9 mouse cellular contexts compared by ENCODE assay signal in genomic region chr2:27505539-27505938, GRCm38 (mm10). TPM values are rescaled to one million over a fixed set of nuclear protein-coding genes. Genes with fewer than 3 reads are reported as not detected.
A peak's percentile ranks its signal among the peaks of the same experiment; 100 is the strongest.
DNase-seq lines count a peak whose midpoint lies in the region; ATAC-seq and TF ChIP-seq lines count a peak whose summit lies in the region.
"Had no signal": no experiment of that assay in that cellular context is flagged by ENCODE, and none has a peak within 500 bp of the region (broad histone marks: within the 10 kb centered on the region; RNA-seq: fewer than 3 reads in every experiment).

No protein-coding gene starts in this region.

- H3K9me3 ChIP-seq in forebrain, embryonic 10.5 days: no peaks in the 10 kb centered on the region
- H3K9me3 ChIP-seq in forebrain, embryonic 16.5 days (ENCODE audit: control insufficient read depth, low read length): no peaks in the 10 kb centered on the region
- H3K9me3 ChIP-seq in midbrain, postnatal 0 days (ENCODE audit: low read length): no peaks in the 10 kb centered on the region
- H3K9me3 ChIP-seq: hindbrain, embryonic 15.5 days had no signal

- peaks cover 20% of the 10 kb centered on the region for H3K4me1 ChIP-seq in forebrain, embryonic 10.5 days
- no peaks in the 10 kb centered on the region for H3K4me1 ChIP-seq in forebrain, embryonic 16.5 days (replicated peaks; ENCODE audit: control insufficient read depth, insufficient read depth, low read length)
- no peaks in the 10 kb centered on the region for H3K4me1 ChIP-seq in midbrain, postnatal 0 days (ENCODE audit: insufficient read depth, low read length)
- H3K4me1 ChIP-seq: hindbrain, embryonic 15.5 days had no signal

- H3K4me2 ChIP-seq in forebrain, embryonic 16.5 days (ENCODE audit: low read length): no peak overlapping the region
- no peak overlapping the region for H3K4me2 ChIP-seq in midbrain, postnatal 0 days (ENCODE audit: low read depth, low read length, poor library complexity, severe bottlenecking)
- H3K4me2 ChIP-seq: hindbrain, embryonic 15.5 days had no signal

- H3K9ac ChIP-seq in forebrain, embryonic 16.5 days (replicated peaks; ENCODE audit: low read depth, low read length): no peak overlapping the region
- H3K9ac ChIP-seq in midbrain, postnatal 0 days (replicated peaks; ENCODE audit: low read length, poor library complexity, severe bottlenecking): no peak overlapping the region
- H3K9ac ChIP-seq: hindbrain, embryonic 15.5 days had no signal

- DNase-seq in forebrain, embryonic 10.5 days (ENCODE audit: extremely low spot score, low spot score): peak; percentile 45
- DNase-seq in fat pad, adult 2 months (ENCODE audit: extremely low read depth, low read depth, low spot score): peak; percentile 46
- DNase-seq in kidney, postnatal 25 days: peak; percentile 49 to 70
- no peak for DNase-seq in adrenal gland, adult (ENCODE audit: inconsistent age in 2 of 2, low spot score in 1 of 2)
- no peak for DNase-seq in midbrain, postnatal 0 days (ENCODE audit: low spot score)

- H3K36me3 ChIP-seq in forebrain, embryonic 10.5 days (replicated peaks): no peaks in the 10 kb centered on the region
- no peaks in the 10 kb centered on the region for H3K36me3 ChIP-seq in forebrain, embryonic 16.5 days (ENCODE audit: control insufficient read depth, insufficient read depth)
- H3K36me3 ChIP-seq in midbrain, postnatal 0 days (ENCODE audit: insufficient read depth, low read length): no peaks in the 10 kb centered on the region
- H3K36me3 ChIP-seq: hindbrain, embryonic 15.5 days had no signal

- H3K27me3 ChIP-seq in forebrain, embryonic 10.5 days (ENCODE audit: poor library complexity, severe bottlenecking): no peaks in the 10 kb centered on the region
- no peaks in the 10 kb centered on the region for H3K27me3 ChIP-seq in forebrain, embryonic 16.5 days (replicated peaks; ENCODE audit: control insufficient read depth, insufficient read depth, low read length)
- no peaks in the 10 kb centered on the region for H3K27me3 ChIP-seq in midbrain, postnatal 0 days (ENCODE audit: insufficient read depth, low read length)
- H3K27me3 ChIP-seq: hindbrain, embryonic 15.5 days had no signal

- no peak for TF ChIP-seq CTCF in midbrain, postnatal 0 days (IDR thresholded peaks at IDR 0.05)

- no peak for ATAC-seq in forebrain, embryonic 16.5 days
- peak; percentile 64 for ATAC-seq in megakaryocyte-erythroid progenitor cell, adult 5-6 weeks (replicated peaks; ENCODE audit: low FRiP score, low TSS enrichment, poor library complexity, severe bottlenecking)
- ATAC-seq in megakaryocyte, adult 5-6 weeks (ENCODE audit: poor library complexity, severe bottlenecking): no peak
- ATAC-seq in midbrain, postnatal 0 days (ENCODE audit: low FRiP score): no peak

- WGBS in forebrain, embryonic 10.5 days: 11% methylated on average over 6 of the region's 6 CpGs
- WGBS in forebrain, embryonic 16.5 days: 12% methylated on average over 6 of the region's 6 CpGs
- 15% methylated on average over 6 of the region's 6 CpGs for WGBS in midbrain, postnatal 0 days

- no peak overlapping the region for H3K4me3 ChIP-seq in forebrain, embryonic 10.5 days
- no peak overlapping the region for H3K4me3 ChIP-seq in forebrain, embryonic 16.5 days (replicated peaks; ENCODE audit: low read length)
- H3K4me3 ChIP-seq in midbrain, postnatal 0 days (ENCODE audit: low read depth, low read length): no peak overlapping the region
- H3K4me3 ChIP-seq: hindbrain, embryonic 15.5 days had no signal

- H3K27ac ChIP-seq in forebrain, embryonic 10.5 days: peak overlapping the region; percentile 27; the same call in 1 of the 2 replicates
- H3K27ac ChIP-seq in forebrain, embryonic 16.5 days (ENCODE audit: low read length): no peak overlapping the region
- H3K27ac ChIP-seq in midbrain, postnatal 0 days (ENCODE audit: low read depth, low read length): no peak overlapping the region
- H3K27ac ChIP-seq: hindbrain, embryonic 15.5 days had no signal

RNA-seq across cellular contexts. Expression of gene Brd3, which starts 1.9 kb away (rescaled TPM):
- polyA plus RNA-seq in forebrain, embryonic 10.5 days (2016; fragmentation: Nextera tagmentation; extraction: Ambion mirVana): 152 and 160 TPM in 2 replicates
- polyA plus RNA-seq in forebrain, embryonic 16.5 days (2015; fragmentation: Nextera tagmentation; extraction: Ambion mirVana): 152 and 153 TPM in 2 replicates
- 57.9 and 68.7 TPM in 2 replicates for total RNA-seq in megakaryocyte-erythroid progenitor cell, adult 5-6 weeks (2014; fragmentation: Nextera tagmentation)
- total RNA-seq in megakaryocyte-erythroid progenitor cell, adult 5-6 weeks (2017): 23.5 and 40.9 TPM in 2 replicates
- 43.1 and 60.4 TPM in 2 replicates for total RNA-seq in megakaryocyte, adult 5-6 weeks (2015)
- total RNA-seq in megakaryocyte, adult 5-6 weeks (2017): 22.4 and 28.3 TPM in 2 replicates
- 43.8 and 54.7 TPM in 2 replicates for total RNA-seq in midbrain, postnatal 0 days (2014; rRNA removed)
- 124 TPM in 2 replicates for polyA plus RNA-seq in midbrain, postnatal 0 days (2015; fragmentation: Nextera tagmentation; extraction: Ambion mirVana)

RNA-seq across cellular contexts. Expression of gene Wdr5, which starts 9.4 kb away (rescaled TPM):
- polyA plus RNA-seq in forebrain, embryonic 10.5 days (2016; fragmentation: Nextera tagmentation; extraction: Ambion mirVana): 88.6 and 89.0 TPM in 2 replicates
- polyA plus RNA-seq in forebrain, embryonic 16.5 days (2015; fragmentation: Nextera tagmentation; extraction: Ambion mirVana): 51.8 and 56.9 TPM in 2 replicates
- total RNA-seq in megakaryocyte-erythroid progenitor cell, adult 5-6 weeks (2014; fragmentation: Nextera tagmentation): 70.9 and 89.0 TPM in 2 replicates
- total RNA-seq in megakaryocyte-erythroid progenitor cell, adult 5-6 weeks (2017): 87.0 and 91.8 TPM in 2 replicates
- total RNA-seq in megakaryocyte, adult 5-6 weeks (2015): 21.3 and 22.2 TPM in 2 replicates
- total RNA-seq in megakaryocyte, adult 5-6 weeks (2017): 42.8 and 44.8 TPM in 2 replicates
- 48.9 and 50.1 TPM in 2 replicates for total RNA-seq in midbrain, postnatal 0 days (2014; rRNA removed)
- polyA plus RNA-seq in midbrain, postnatal 0 days (2015; fragmentation: Nextera tagmentation; extraction: Ambion mirVana): 34.5 and 35.4 TPM in 2 replicates

Comparison
In these comparisons a context has a peak if more than half of its experiments do, and no peak if none do; other contexts are left out.
1. DNase-seq: peak in forebrain, embryonic 10.5 days (single experiment), fat pad, adult 2 months (single experiment) and kidney, postnatal 25 days (2 of 2); none in adrenal gland, adult (0 of 2) and midbrain, postnatal 0 days (single experiment).